Mouse (Mus musculus) forebrain, embryonic 10.5 days (tissue): ENCODE data around the gene Rgma. TPM values are rescaled to one million over a fixed set of nuclear protein-coding genes. Genes with fewer than 3 reads are reported as not detected.

ENCODE experiments used
- DNase-seq: peaks from one replicate; pipeline ENCODE4 v3.0.0-alpha.2; 2017; ENCODE audit warnings: low spot score; ENCODE audit errors: extremely low spot score
- H3K27ac ChIP-seq: fragments of 300-500 bp; sonication (generic); 2 replicates; pipeline ENCODE4 v1.5.1; 2016; ENCODE audit warnings: mild to moderate bottlenecking
- H3K27me3 ChIP-seq: fragments of 300-500 bp; sonication (generic); 2 replicates; pipeline ENCODE4 v1.6.1; 2016; ENCODE audit warnings: mild to moderate bottlenecking; ENCODE audit not compliant: poor library complexity, severe bottlenecking
- H3K36me3 ChIP-seq: fragments of 300-500 bp; sonication (generic); replicated peaks from 2 replicates; pipeline ENCODE4 v1.6.1; 2016; ENCODE audit warnings: mild to moderate bottlenecking, moderate library complexity
- H3K4me1 ChIP-seq: fragments of 300-500 bp; sonication (generic); 2 replicates; pipeline ENCODE4 v1.6.1; 2016
- H3K4me3 ChIP-seq: fragments of 300-500 bp; sonication (generic); 2 replicates; pipeline ENCODE4 v1.5.1; 2016; ENCODE audit warnings: mild to moderate bottlenecking, moderate library complexity
- H3K9me3 ChIP-seq: fragments of 300-500 bp; sonication (generic); 2 replicates; pipeline ENCODE4 v1.6.1; 2016; ENCODE audit warnings: mild to moderate bottlenecking, moderate library complexity
- WGBS: fragments of 180-500 bp; shearing (Covaris S2); methylation state at CpG from one replicate; pipeline ENCODE4 v1.1.7; 2016; 5-methylcytosine and 5-hydroxymethylcytosine counted together
- polyA plus RNA-seq: library from polyadenylated mRNA; unstranded; fragments of >200 nt; fragmentation: Nextera tagmentation; extraction: Ambion mirVana; gene quantifications from 2 replicates; pipeline ENCODE4 v1.2.1, GENCODE M21; 2016

The Rgma gene
- polyA plus RNA-seq, 1 experiment from 2014 or later: 26.8 TPM

DNA sequence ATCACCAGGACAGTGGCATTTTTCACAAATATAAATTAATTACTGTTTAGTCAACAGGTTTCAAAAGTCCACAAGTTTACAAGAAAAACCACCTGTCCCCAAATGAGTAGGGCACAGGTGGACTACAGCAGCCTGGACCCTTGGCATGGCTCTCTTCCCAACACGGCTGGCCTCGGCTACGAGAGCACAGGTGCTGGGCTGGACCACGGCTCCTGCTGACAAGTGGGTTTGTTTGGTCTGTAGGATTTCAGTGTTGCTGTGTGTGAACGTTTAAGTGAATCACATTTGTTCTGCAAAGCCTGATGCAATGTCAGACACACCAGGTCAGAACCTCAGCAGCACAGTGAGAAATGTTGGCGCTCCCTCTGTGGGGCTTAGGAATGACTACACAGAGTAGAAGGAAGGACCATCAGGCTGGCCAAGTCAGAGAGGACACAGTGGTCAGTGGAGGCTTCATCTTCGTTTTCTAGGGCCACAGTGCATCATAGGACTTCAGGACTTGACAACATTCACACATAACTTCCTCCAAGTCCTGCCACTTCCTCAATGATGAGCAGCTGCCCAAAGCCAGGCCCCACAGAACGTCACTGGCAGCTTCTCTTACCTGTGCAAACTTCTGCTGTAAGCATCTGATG is 51.6 kb downstream of the Rgma start:
- no peak overlapping the region for H3K4me3 ChIP-seq
- H3K36me3 ChIP-seq: peaks cover 62% of the 10 kb centered on the region
- no peak for DNase-seq
- no peaks in the 10 kb centered on the region for H3K27me3 ChIP-seq
- H3K9me3 ChIP-seq: no peaks in the 10 kb centered on the region
- 88% methylated on average over 8 of the region's 8 CpGs for WGBS
- H3K4me1 ChIP-seq: peaks cover 33% of the 10 kb centered on the region
- H3K27ac ChIP-seq: no peak overlapping the region

DNA sequence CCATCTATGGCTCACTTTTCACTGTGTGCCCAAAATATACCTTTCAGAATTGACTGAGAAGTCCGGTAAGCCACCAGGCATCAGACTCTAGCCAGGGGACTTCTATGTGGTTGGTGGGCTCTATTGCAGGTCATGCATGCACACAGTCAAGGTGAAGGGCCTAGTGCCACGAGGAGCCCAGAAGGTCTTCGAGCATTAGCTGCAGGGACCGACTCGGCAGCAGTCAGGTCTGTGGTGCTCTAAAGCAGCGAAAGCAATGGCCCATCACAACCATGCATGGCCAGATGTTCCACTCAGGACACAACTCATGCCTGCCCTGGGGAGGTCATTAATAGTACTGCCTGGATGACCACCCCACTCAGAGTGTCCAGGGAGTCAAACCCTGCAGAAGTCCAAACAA is 52.5 kb downstream of the Rgma start:
- H3K36me3 ChIP-seq: peaks cover 65% of the 10 kb centered on the region
- 95% methylated on average over 6 of the region's 6 CpGs for WGBS
- H3K4me1 ChIP-seq: peaks cover 24% of the 10 kb centered on the region
- no peak overlapping the region for H3K4me3 ChIP-seq
- H3K27me3 ChIP-seq: no peaks in the 10 kb centered on the region
- H3K27ac ChIP-seq: no peak overlapping the region
- H3K9me3 ChIP-seq: no peaks in the 10 kb centered on the region
- DNase-seq: no peak

DNA sequence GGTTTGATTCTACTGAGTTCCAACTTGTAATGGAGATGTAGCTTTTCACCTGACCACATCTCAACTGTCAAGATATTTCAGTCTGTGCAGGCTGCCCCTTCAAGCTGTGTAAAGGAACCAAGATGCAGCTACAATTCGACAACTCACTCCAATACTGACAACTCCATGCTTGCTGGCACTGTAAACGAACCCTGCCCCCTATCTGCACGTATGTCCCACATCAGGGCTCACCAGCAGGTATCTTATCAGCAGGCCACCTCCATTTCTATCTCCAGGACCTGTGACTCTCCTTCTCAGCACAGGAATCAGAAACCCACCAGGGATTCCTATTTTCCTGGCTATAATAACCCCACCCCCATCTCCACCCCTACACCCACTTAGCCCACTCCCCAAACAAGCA is 53.2 kb downstream of the Rgma start:
- H3K36me3 ChIP-seq: peaks cover 72% of the 10 kb centered on the region
- DNase-seq: no peak
- 91% methylated on average over 3 of the region's 3 CpGs for WGBS

DNA sequence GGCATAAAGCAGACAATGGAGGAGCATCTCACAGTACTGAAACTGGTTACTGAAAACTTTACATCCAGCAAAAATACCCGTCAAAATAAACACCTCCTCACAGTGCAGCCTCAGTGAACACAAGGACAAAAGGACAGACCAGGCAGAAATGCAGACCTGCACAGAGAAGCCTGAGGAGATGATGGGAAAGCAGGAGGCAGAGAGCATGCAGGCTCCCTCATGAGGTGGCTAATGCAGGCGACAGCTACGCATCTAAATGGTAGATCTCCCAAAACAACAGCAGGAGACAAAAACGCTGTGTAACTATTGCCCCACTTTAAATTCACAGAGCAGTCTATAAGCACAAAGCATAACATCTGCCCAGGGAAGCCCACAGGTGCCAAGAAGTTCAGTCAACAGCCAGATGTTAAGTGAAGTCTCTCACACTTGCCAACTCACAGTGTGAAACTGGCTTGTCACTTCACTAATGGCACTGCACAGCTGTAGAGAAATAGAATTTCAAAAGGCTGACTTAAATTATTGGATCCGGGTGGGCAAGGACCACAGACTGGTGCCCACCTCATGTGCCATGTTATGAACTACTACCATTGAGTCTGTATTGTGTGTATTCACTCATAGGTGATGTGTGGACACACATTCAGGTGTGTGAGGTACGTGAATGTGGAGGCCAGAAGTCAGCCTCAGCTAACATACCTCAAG is 58.5 kb downstream of the Rgma start:
- no peak for DNase-seq
- peaks cover 92% of the 10 kb centered on the region for H3K36me3 ChIP-seq
- 90% methylated on average over 6 of the region's 6 CpGs for WGBS

More for the DNA sequence above, 53.2 kb downstream of the Rgma start:
- Histone ChIP-seq H3K27ac (no peak overlapping the region), H3K4me1 (peaks cover 18% of the 10 kb centered on the region), H3K9me3 (no peaks in the 10 kb centered on the region), H3K27me3 (no peaks in the 10 kb centered on the region), H3K4me3 (no peak overlapping the region)

DNA sequence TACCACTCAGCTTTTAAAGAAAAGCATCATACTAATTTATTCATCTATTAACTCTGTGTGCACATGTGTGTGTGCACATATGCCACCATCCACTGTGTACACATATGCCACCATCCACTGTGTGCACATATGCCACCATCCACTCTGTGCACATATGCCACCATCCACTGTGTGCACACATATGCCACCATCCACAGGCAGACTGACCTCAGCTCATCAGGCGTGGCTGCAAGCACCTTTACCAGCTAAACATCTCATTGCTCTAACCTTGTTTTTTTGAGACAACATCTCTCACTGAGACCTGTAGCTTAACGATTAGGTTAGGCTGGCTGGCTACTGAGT is 59.0 kb downstream of the Rgma start:
- WGBS: 93% methylated on average over 2 of the region's 2 CpGs
- Histone ChIP-seq H3K27me3 (no peaks in the 10 kb centered on the region), H3K36me3 (peaks cover 92% of the 10 kb centered on the region), H3K4me1 (no peaks in the 10 kb centered on the region), H3K9me3 (no peaks in the 10 kb centered on the region), H3K27ac (no peak overlapping the region), H3K4me3 (no peak overlapping the region)
- no peak for DNase-seq

More for the DNA sequence above, 58.5 kb downstream of the Rgma start:
- Histone ChIP-seq H3K9me3 (no peaks in the 10 kb centered on the region), H3K27me3 (no peaks in the 10 kb centered on the region), H3K4me3 (no peak overlapping the region), H3K27ac (no peak overlapping the region), H3K4me1 (no peaks in the 10 kb centered on the region)

DNA sequence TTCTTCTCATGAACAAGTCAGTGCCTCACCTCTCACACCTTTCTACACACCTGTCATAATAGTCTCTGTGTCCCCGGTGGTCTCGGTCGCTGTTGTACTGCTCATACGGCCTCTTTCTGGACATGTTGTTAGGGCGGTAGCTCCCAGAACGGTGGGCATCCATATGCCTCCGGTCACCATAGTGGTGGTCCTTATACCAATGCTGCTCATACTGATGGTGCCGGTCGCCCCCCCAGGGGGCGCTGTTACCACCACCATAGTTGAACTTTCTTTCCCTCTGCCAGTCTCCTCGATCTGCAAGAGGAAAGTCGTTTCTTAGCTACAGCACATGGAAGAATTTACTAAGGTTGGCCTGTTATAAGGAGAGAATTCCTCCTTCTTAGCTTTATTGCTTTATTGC is 60.4 kb downstream of the Rgma start:
- Histone ChIP-seq H3K4me3 (no peak overlapping the region), H3K36me3 (peaks cover 92% of the 10 kb centered on the region), H3K4me1 (no peaks in the 10 kb centered on the region), H3K9me3 (no peaks in the 10 kb centered on the region), H3K27me3 (no peaks in the 10 kb centered on the region), H3K27ac (no peak overlapping the region)
- DNase-seq: no peak
- WGBS: 80% methylated on average over 12 of the region's 12 CpGs

DNA sequence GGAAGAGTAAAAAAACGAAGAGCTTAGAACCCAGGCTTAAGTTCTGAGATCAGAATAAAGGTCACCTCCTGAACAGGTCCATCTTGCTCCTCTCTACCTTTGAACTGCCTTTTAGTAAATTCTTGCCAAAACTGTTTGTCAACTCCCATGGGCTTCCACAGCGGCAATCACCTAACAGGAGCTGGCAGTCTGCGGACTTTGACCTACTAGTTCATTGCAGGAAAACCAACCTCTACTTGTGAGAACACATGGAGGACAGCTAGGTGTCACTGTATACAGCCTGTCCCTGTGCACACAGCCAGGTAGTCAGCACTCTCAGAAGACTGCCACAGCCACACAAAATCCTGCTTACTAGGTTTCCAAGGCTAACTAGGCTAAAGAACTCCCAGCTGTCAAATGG is 66.5 kb downstream of the Rgma start:
- DNase-seq: no peak
- H3K36me3 ChIP-seq: peaks cover 100% of the 10 kb centered on the region
- no peaks in the 10 kb centered on the region for H3K9me3 ChIP-seq
- no peaks in the 10 kb centered on the region for H3K27me3 ChIP-seq
- H3K4me3 ChIP-seq: no peak overlapping the region
- H3K4me1 ChIP-seq: no peaks in the 10 kb centered on the region
- H3K27ac ChIP-seq: no peak overlapping the region
- WGBS: 90% methylated on average over 3 of the region's 3 CpGs

DNA sequence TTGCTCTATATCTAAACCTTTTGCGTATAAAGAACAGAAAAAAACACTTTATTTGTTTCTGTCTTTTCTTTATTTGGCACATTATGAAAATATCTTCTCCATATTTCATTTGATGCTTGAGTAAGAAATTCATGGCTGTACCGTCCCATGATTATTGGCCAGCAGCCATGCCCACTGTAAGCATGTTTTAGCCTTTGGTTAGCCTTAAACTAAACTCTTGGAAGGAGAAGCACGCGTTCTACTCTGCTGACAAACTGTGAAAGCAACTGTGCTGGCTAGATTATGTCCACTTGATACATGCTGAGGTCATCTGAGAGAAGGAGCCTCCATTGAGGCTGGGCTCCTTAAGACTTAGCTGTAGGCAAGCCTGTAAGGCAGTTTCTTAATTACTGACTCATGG is 66.9 kb downstream of the Rgma start:
- H3K36me3 ChIP-seq: peaks cover 100% of the 10 kb centered on the region
- H3K4me3 ChIP-seq: no peak overlapping the region
- no peak for DNase-seq
- 96% methylated on average over 4 of the region's 4 CpGs for WGBS
- no peaks in the 10 kb centered on the region for H3K27me3 ChIP-seq
- no peaks in the 10 kb centered on the region for H3K4me1 ChIP-seq
- H3K27ac ChIP-seq: no peak overlapping the region
- no peaks in the 10 kb centered on the region for H3K9me3 ChIP-seq

DNA sequence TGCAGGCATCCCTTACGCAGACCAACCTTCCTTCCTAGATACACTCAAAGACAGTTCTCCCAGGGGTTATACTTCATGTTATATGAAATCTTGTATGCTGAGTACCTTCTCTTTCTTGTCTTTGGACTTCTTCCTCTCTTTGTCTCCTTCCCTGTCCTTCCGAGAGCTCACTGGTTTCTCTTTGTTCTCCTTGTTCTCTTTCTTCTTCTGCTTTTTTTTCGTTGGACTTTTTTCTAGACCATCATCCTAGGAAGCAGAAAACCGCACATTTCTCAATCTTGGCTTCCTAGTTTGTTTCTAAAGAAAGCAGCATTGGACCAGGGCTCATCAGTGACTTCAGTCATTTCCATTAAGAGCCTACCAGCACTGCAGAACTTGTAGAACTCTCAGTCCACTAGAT is 76.3 kb downstream of the Rgma start:
- peaks cover 100% of the 10 kb centered on the region for H3K36me3 ChIP-seq
- no peak overlapping the region for H3K27ac ChIP-seq
- no peak overlapping the region for H3K4me3 ChIP-seq
- 98% methylated on average over 4 of the region's 4 CpGs for WGBS
- no peaks in the 10 kb centered on the region for H3K9me3 ChIP-seq
- no peaks in the 10 kb centered on the region for H3K27me3 ChIP-seq
- no peaks in the 10 kb centered on the region for H3K4me1 ChIP-seq
- DNase-seq: no peak

DNA sequence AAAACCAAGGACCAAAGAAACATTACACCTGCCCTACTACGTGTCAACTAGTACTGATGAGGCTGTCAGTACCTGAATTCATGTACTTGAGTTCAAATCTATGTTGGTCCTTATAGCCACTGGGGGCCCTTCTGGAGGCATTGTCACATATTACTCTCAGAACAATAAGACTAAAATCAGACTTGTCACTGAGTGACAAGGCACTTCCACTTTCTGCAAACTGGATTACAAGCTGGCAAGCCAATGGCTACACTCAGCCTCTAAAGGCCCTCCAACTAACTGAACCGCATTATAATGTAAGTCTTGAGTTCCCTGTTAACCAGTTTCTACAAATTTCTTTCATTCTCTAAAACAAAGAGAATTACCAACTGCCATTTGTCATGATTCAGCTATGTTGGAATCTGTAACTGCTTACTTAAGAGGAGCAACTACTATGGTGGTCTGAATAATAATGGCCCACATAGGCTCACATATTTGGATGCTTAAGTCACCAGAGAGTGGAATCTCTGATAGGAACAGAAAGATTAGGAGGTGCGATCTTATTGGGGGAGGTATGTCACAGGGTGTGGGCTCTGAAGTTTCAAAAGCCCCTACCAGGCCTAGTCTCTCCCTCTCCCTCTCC is 77.0 kb downstream of the Rgma start:
- no peaks in the 10 kb centered on the region for H3K27me3 ChIP-seq
- WGBS: 95% methylated on average over 3 of the region's 3 CpGs
- peaks cover 100% of the 10 kb centered on the region for H3K36me3 ChIP-seq
- no peak overlapping the region for H3K27ac ChIP-seq
- no peaks in the 10 kb centered on the region for H3K4me1 ChIP-seq
- DNase-seq: no peak
- no peak overlapping the region for H3K4me3 ChIP-seq
- H3K9me3 ChIP-seq: no peaks in the 10 kb centered on the region

DNA sequence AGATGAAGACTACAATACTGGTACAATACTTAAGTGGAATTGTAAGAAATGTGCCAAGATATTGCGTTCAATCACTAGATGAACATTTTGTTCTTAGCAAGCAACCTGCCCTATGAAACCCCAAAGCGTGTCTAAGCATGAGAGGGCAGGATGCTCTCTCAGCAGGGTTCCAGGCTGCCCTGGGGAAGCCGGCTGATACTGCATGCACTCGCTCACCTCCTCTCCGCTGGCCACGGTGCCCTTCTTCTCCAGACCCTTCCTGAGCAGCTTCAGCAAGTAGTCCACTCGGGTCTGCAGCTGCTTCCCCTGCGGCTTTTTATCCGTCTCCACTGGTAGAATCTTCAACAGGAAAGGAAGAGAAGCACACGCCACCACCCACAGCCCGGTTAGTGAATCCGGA is 78.8 kb downstream of the Rgma start:
- WGBS: 89% methylated on average over 12 of the region's 12 CpGs
- DNase-seq: no peak
- H3K27ac ChIP-seq: no peak overlapping the region
- H3K27me3 ChIP-seq: no peaks in the 10 kb centered on the region
- no peaks in the 10 kb centered on the region for H3K4me1 ChIP-seq
- H3K36me3 ChIP-seq: peaks cover 100% of the 10 kb centered on the region
- H3K9me3 ChIP-seq: no peaks in the 10 kb centered on the region
- H3K4me3 ChIP-seq: no peak overlapping the region

DNA sequence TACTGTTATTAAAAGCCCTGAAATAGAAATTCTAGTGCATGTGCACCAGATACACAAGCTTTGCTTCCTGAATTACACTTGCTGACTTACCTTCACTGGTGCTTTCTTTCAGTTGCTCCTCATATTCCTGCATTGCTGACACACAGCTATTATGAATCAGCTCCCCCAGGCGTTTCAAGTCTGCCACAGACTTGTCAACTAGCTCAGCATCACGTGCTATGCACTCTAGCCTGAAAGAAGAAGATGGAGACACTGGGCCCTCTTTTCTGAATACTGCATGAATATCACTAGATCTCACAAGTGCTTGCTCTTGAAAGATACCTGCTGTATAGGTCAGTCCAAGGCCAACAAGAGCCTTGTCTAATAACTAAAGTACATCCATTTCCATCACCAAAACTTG is 88.2 kb downstream of the Rgma start:
- WGBS: 90% methylated on average over 2 of the region's 2 CpGs
- Histone ChIP-seq H3K9me3 (no peaks in the 10 kb centered on the region), H3K4me3 (no peak overlapping the region), H3K27me3 (no peaks in the 10 kb centered on the region), H3K4me1 (no peaks in the 10 kb centered on the region), H3K36me3 (peaks cover 98% of the 10 kb centered on the region), H3K27ac (no peak overlapping the region)
- no peak for DNase-seq

DNA sequence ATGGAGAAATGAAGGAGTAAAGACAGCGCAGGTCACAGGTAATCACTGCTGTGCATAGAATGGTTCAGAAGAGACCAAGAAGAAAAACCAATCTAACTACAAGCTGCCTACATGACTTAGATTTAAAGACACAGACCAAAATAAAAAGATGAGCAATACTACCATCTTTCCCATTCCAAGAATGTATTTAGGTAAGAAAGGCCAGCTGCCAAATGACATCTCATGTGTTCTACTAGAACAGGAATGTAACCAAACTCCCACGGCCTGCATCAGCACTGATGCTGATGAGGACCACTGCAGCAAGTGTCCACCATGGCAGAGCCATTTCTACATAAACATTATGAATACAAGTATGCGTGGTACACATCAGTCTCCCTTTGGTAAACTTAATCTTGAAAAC is 92.4 kb downstream of the Rgma start:
- Histone ChIP-seq H3K9me3 (no peaks in the 10 kb centered on the region), H3K27ac (no peak overlapping the region), H3K4me1 (no peaks in the 10 kb centered on the region), H3K4me3 (no peak overlapping the region), H3K27me3 (no peaks in the 10 kb centered on the region), H3K36me3 (peaks cover 99% of the 10 kb centered on the region)
- no peak for DNase-seq
- 96% methylated on average over 3 of the region's 3 CpGs for WGBS
